In the genomic region with DNA sequence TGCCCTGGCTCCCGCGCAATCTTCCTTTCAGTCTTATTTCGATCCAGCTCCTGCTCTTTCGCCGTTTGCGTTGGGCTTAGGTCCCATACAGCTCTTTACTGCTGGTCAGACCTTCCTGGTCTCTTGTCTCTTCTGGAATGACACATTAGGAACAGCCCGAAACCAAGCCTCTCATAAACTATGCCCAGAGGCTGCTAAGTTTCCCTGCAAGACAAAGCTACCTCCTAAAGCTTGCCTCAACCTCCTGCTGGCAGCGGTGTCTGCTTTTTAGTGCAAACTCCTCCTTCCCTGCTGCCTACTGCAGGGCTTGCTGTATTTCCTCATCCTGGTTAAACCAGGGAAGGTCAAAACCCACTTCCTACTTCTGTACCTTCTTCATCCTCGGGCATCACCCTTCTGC, we compare ENCODE assay signal across 26 mouse cellular contexts. TPM values are rescaled to one million over a fixed set of nuclear protein-coding genes. Genes with fewer than 3 reads are reported as not detected.
DNase-seq lines count a peak whose midpoint lies in the region; ATAC-seq and TF ChIP-seq lines count a peak whose summit lies in the region.
"Had no signal": no experiment of that assay in that cellular context is flagged by ENCODE, and none has a peak within 500 bp of the region (broad histone marks: within the 10 kb centered on the region; RNA-seq: fewer than 3 reads in every experiment).

No protein-coding gene starts in this region.

- no peaks in the 10 kb centered on the region for H3K9me3 ChIP-seq in ES-Bruce4 (replicated peaks; ENCODE audit: control insufficient read depth, insufficient read depth, low read length, poor library complexity, severe bottlenecking)
- H3K9me3 ChIP-seq: embryonic facial prominence, embryonic 10.5 days; embryonic facial prominence, embryonic 12.5 days; forebrain, embryonic 13.5 days; forebrain, embryonic 15.5 days; G1E had no signal

- no peak for TF ChIP-seq CTCF in ES-Bruce4 (IDR thresholded peaks at IDR 0.05; ENCODE audit: low read depth, low read length)

- no peak overlapping the region for H3K9ac ChIP-seq in ES-Bruce4 (ENCODE audit: low read depth, poor library complexity, severe bottlenecking)
- H3K9ac ChIP-seq: embryonic facial prominence, embryonic 12.5 days; forebrain, embryonic 13.5 days; forebrain, embryonic 15.5 days had no signal

- peak; percentile 49 for ATAC-seq in granulocyte monocyte progenitor cell, adult 5-6 weeks (replicated peaks; ENCODE audit: poor library complexity, severe bottlenecking)
- peak; percentile 38; the same call in 1 of the 2 replicates for ATAC-seq in megakaryocyte progenitor cell, adult 5-6 weeks (replicated peaks; ENCODE audit: poor library complexity)
- ATAC-seq: activated CD4-positive, CD25-positive, alpha-beta regulatory T cell, adult 4 months; forebrain, embryonic 13.5 days; forebrain, embryonic 15.5 days; Patski had no signal

- peak; percentile 69 for DNase-seq in R1 (ENCODE audit: low read depth, low spot score)
- DNase-seq in kidney, postnatal 14 days, result no peak
- no peak for DNase-seq in urinary bladder, postnatal 36 days (ENCODE audit: low spot score in 2 of 2)
- DNase-seq in left cerebral cortex, adult 9 months (ENCODE audit: low spot score in 2 of 2), result no peak
- DNase-seq in ovary, postnatal 14 days (ENCODE audit: low spot score), result no peak
- DNase-seq: adrenal gland, adult 8-10 months; adrenal gland, postnatal 14 days; adrenal gland, postnatal 36 days; cerebellum, adult 11-12 months; cerebellum, adult 2 months; cerebellum, adult 9-10 months; cerebellum, postnatal 10 days; cerebellum, postnatal 25 days had no signal

- H3K4me3 ChIP-seq in ES-Bruce4 (ENCODE audit: low read depth, low read length), result peak overlapping the region; percentile 25
- H3K4me3 ChIP-seq: embryonic facial prominence, embryonic 10.5 days; embryonic facial prominence, embryonic 12.5 days; forebrain, embryonic 13.5 days; forebrain, embryonic 15.5 days had no signal

- H3K36me3 ChIP-seq in ES-Bruce4 (ENCODE audit: control insufficient read depth, insufficient read depth, low read length, poor library complexity, severe bottlenecking), result no peaks in the 10 kb centered on the region
- H3K36me3 ChIP-seq: embryonic facial prominence, embryonic 10.5 days; embryonic facial prominence, embryonic 12.5 days; forebrain, embryonic 15.5 days; G1E had no signal

- H3K27me3 ChIP-seq in ES-Bruce4 (ENCODE audit: control insufficient read depth, insufficient read depth, low read length, poor library complexity, severe bottlenecking), result no peaks in the 10 kb centered on the region
- H3K27me3 ChIP-seq: embryonic facial prominence, embryonic 12.5 days; forebrain, embryonic 13.5 days; forebrain, embryonic 15.5 days; Patski had no signal

- peak; percentile 45; the same call in 1 of the 2 replicates for TF ChIP-seq EP300 in ES-Bruce4 (IDR thresholded peaks at IDR 0.05; ENCODE audit: insufficient read depth, low read depth, low read length)

- H3K27ac ChIP-seq in ES-Bruce4 (ENCODE audit: insufficient read depth, low read length), result peak overlapping the region; percentile 70
- H3K27ac ChIP-seq: embryonic facial prominence, embryonic 10.5 days; embryonic facial prominence, embryonic 12.5 days; forebrain, embryonic 13.5 days; forebrain, embryonic 15.5 days had no signal

- H3K4me1 ChIP-seq in ES-Bruce4 (ENCODE audit: control insufficient read depth, insufficient read depth, low read length), result peaks cover 4% of the 10 kb centered on the region
- H3K4me1 ChIP-seq: embryonic facial prominence, embryonic 12.5 days had no signal

- no peak for TF ChIP-seq POLR2A in ES-Bruce4 (IDR thresholded peaks at IDR 0.05; ENCODE audit: insufficient read depth, low read length)

RNA-seq across cellular contexts. Expression of gene Rest, which starts 15.2 kb away (rescaled TPM):
- polyA plus RNA-seq in ES-Bruce4 (2011; ENCODE audit: insufficient read depth, insufficient read length, low read depth, missing spikeins), result 106 and 115 TPM in 2 replicates
- 21.4 and 29.5 TPM in 2 replicates for total RNA-seq in granulocyte monocyte progenitor cell, adult 5-6 weeks (2014; fragmentation: Nextera tagmentation)
- 46.3 and 49.3 TPM in 2 replicates for total RNA-seq in granulocyte monocyte progenitor cell, adult 5-6 weeks (2017)
- total RNA-seq in megakaryocyte progenitor cell, adult 5-6 weeks (2015), result 28.3 and 32.2 TPM in 2 replicates
- 43.3 and 47.9 TPM in 2 replicates for total RNA-seq in megakaryocyte progenitor cell, adult 5-6 weeks (2017)

RNA-seq across cellular contexts. Expression of gene Spink2, which starts 38.8 kb away (rescaled TPM):
- not detected in 2 replicates for polyA plus RNA-seq in ES-Bruce4 (2011; ENCODE audit: insufficient read depth, insufficient read length, low read depth, missing spikeins)
- not detected in 2 replicates for total RNA-seq in granulocyte monocyte progenitor cell, adult 5-6 weeks (2014; fragmentation: Nextera tagmentation)
- not detected in 2 replicates for total RNA-seq in granulocyte monocyte progenitor cell, adult 5-6 weeks (2017)
- 0.76 TPM in 1 of 2 replicates, not detected in the other for total RNA-seq in megakaryocyte progenitor cell, adult 5-6 weeks (2015)
- 0.79 TPM in 1 of 2 replicates, not detected in the other for total RNA-seq in megakaryocyte progenitor cell, adult 5-6 weeks (2017)
- total RNA-seq: adrenal gland, adult 18-20 months; adrenal gland, adult 8-10 months; adrenal gland, postnatal 14 days; G1E had no signal
- polyA plus RNA-seq: C2C12; cerebellum, adult 2 months; cortical plate, adult 2 months; G1E; Patski had no signal

RNA-seq across cellular contexts. Expression of gene Noa1, which starts 59.8 kb away (rescaled TPM):
- polyA plus RNA-seq in ES-Bruce4 (2011; ENCODE audit: insufficient read depth, insufficient read length, low read depth, missing spikeins), result 17.0 and 22.5 TPM in 2 replicates
- 46.2 and 54.2 TPM in 2 replicates for total RNA-seq in granulocyte monocyte progenitor cell, adult 5-6 weeks (2014; fragmentation: Nextera tagmentation)
- 8.8 and 16.5 TPM in 2 replicates for total RNA-seq in granulocyte monocyte progenitor cell, adult 5-6 weeks (2017)
- total RNA-seq in megakaryocyte progenitor cell, adult 5-6 weeks (2015), result 58.5 and 59.2 TPM in 2 replicates
- total RNA-seq in megakaryocyte progenitor cell, adult 5-6 weeks (2017), result 16.8 and 17.9 TPM in 2 replicates

RNA-seq across cellular contexts. Expression of gene Polr2b, which starts 59.9 kb away (rescaled TPM):
- 238 and 257 TPM in 2 replicates for polyA plus RNA-seq in ES-Bruce4 (2011; ENCODE audit: insufficient read depth, insufficient read length, low read depth, missing spikeins)
- 61.4 and 71.7 TPM in 2 replicates for total RNA-seq in granulocyte monocyte progenitor cell, adult 5-6 weeks (2014; fragmentation: Nextera tagmentation)
- 136 and 140 TPM in 2 replicates for total RNA-seq in granulocyte monocyte progenitor cell, adult 5-6 weeks (2017)
- total RNA-seq in megakaryocyte progenitor cell, adult 5-6 weeks (2015), result 95.0 and 110 TPM in 2 replicates
- total RNA-seq in megakaryocyte progenitor cell, adult 5-6 weeks (2017), result 138 and 151 TPM in 2 replicates
